Mouse (Mus musculus) urinary bladder, postnatal 36 days (tissue): Measurements from ENCODE around the gene Smarca2.
A peak's percentile ranks its signal among the peaks of the same experiment; 100 is the strongest.
"Not testable (repeated sequence)": the region's sequence is repeated elsewhere in the genome, so short reads cannot be mapped to it uniquely, and the experiment has no call there.

Experiments used
- DNase-seq, 2 experiments: peaks; one replicate each; pipeline ENCODE4 v3.0.0; 2022; ENCODE audit warnings: low spot score in 2 of 2, mixed read lengths in 1 of 2

The Smarca2 gene

DNA sequence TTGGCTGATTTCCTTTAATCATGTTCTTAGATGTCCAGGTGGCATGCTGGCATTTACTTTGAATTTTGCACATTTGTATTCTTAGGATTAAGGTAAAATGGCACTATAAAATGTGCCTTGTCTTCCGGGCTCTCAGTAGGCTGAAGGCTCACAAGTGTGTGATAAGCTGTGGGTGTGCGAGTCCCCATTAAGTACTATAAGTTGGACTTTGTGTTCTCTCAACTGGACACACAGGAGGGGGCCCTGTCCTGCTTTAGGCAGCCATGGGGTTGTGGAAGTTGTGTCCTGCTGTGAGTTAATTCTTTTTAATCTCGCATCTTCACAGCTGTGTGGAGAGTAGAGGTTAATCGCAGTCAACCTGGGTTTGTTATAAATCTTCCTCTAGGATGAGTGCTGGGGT lies 85.7 kb downstream of the Smarca2 start:
- no peak for DNase-seq

DNA sequence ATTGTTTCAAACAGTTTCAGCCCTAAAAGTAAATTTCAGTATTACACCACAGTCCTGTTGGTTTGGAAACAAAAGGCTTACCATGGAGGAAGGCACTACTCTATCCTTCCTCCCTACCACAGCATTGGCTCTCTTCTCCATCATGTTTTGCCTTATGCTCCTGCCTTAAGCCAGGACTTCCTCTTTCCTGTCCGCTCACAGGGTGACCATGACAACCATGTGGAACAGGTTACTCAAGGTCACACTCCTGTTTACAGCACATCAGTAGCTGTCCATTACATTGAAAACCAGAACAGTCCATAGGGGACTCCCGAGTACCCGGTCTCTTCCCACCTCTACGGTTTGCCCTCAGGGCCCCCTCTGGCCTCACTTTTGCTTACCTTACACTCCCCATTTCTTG lies 92.3 kb downstream of the Smarca2 start:
- DNase-seq: no peak

DNA sequence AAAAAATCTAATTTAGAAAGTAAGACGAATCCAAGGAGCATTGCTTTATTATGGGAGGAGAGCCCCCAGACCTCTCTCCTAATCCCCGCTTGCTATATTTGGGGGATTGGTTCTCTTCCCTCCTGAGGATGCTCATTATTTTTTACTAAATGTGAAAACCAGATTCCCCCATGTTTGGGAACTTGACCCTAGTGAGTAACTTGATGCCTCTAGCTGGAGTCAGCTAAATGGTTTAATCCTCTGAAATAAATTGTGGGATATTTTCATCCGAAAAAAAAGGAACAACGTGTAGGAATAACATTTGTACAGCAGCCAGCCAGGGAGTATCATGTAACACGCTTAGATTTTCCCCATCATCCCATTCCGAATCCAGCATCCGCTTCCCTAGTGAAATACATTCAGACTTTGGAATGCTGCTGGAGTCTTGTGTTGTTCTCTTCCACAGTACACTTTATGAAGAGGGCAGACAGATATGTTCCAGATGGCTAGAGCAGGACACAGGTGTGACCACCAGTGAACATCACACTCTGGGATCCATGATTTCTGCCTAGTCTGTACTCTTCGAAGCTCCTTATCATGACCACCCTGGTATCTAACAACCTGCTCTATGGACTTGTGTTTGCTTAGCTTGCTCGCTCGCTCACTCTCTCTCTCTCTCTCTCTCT lies 99.8 kb downstream of the Smarca2 start:
- no peak for DNase-seq

DNA sequence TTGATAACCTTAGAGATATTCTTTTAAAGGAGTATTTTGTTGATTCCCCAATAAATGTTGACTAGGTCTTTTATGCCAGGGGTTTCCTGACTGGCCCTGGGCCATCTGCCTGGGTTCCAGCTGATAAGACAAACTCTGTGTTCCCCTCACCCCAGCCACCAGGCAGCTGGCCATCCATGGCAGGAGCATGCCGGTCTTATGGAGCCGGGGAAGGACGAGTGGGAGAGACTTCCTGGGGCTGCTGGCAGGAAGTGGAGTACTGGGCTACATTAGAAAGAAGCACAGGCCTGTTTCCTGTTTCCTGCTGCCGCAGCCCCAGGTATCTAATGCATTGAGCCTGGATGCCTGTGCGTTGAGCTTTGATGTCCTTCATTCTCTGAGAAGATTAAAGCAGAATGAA lies 102.1 kb downstream of the Smarca2 start:
- DNase-seq: no peak

DNA sequence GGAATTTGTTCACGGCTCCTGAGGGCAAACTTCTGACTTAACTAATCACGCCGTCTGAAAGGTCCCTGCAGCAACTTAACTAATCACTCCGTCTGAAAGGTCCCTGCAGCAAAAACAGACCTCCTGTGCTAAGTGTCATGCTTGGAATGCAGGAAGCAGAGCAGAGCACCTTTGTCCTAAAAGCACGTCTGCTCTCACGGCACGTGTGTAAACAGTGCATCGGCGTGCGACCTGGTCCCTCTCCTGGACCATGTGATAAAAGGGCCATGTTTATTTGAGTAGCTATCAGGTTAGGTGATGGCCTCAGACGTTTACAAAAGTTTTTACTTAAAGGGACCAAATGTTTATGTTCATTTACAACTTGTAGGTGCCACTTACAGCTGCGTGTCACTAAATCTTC lies 104.2 kb downstream of the Smarca2 start:
- no peak for DNase-seq

DNA sequence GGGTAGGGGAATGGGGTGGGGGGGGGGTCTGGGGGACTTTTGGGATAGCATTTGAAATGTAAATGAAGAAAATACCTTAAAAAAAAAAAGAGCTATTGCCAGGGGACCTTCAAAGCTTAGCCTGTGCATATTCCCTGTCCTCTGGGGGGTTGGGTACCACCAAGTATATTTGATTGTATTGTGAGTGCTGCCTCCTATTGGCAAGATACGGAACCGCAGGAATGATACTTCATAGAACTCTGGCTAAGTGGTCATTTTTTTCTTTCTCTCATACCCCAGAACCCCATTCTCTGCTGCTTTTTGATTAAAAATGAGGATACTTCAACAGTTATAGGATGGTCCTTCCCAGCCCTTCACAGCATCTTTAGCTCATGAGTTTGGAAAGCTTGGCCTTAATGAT lies 106.4 kb downstream of the Smarca2 start:
- no peak for DNase-seq

DNA sequence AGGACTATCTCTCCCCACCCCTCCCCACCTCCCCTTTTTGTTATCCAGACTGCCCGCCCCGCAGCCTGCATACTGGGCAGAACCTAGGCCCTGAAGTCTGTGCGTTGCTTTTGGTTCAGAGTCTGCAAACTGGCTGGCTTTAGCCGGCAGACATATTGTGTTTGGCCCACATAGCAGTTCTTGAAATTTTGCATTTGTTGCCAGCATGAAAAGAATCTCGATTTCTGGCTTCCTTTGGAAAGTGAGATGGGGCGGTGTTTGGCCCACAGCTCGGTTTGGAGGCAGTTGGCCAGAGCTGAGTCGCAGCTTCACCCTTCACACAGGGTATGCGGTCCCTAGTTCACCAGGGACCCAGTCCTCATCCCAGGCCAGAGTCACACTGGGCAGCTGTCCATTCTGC lies 111.4 kb downstream of the Smarca2 start:
- peak in 1 of 2 experiments; percentile 58 for DNase-seq

DNA sequence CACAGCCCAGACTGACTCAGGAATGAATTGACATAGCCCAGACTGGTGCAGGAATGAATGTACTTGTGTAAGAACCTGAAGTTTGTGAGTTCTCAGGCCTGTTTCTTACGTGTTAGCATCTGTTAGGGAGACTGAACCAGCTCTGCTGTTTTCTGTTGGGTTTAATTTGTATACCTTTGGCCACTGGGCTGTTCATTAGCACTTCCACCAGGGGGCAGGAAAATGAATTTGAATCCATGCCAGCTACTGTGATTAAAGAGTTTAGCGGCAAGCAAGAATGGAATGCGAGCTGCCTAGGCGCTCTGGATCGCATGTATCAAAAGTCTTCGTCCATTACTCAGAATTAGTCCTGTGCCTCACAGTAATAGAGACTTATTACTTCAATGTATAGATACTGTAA lies 113.4 kb downstream of the Smarca2 start:
- DNase-seq: peak; percentile 35 to 42

DNA sequence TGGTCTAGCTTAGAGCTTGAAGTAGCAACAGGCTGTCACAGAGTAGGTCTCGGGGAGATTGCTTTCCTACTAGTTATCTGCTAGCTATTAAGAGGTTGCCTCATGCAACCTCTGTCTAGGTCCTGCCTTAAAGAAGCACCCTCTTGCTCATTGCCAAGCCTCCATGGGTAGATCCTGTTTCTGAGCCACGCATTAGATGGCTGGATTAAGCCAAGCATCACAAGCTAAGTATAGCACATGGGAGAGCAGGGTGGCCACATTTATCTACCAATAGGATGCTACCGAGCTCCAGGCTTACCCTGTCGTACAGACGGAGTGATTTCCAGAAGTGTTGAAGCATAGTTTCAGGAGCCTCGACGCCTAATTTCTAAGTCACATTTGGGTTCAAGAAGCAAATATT lies 114.3 kb downstream of the Smarca2 start:
- no peak for DNase-seq

DNA sequence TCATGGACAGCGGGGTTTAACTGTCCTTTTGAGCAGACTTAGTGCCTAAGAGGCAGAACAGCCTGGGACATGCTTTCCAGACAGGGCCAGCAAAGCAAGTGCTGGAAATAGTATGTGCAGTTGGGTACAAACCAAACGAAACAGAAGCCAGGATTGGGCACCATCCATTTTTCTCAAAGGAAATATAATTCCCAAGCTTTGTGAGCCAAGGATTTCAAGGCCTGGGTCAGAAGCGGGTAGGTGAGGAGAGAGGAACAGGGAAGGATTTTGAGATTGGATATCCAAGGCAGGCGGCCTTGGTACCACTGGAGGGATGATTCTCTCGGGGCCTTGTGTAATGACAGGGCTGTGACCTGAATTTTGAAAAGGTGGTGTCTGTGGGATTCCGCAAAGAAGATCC lies 116.9 kb downstream of the Smarca2 start:
- no peak for DNase-seq

DNA sequence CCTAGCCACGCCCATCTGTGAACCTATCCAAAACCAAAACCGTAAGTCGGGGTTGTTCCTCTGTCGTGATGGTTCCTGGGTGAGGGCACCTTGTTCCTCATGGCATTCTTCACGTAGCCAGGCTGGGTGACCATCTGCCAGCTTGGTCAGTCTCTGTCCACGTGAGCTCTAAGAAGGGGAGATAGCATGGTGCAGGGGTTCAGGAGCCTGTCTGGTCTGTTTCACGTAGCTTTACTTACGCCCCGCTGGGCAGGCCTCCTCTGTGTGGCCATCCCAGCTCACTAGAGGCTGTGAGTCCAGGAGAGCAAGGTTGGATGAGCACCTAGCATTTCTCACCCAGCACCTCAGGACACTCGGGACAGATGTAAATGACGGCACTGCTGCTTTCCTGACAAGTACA lies 119.0 kb downstream of the Smarca2 start:
- DNase-seq: no peak

DNA sequence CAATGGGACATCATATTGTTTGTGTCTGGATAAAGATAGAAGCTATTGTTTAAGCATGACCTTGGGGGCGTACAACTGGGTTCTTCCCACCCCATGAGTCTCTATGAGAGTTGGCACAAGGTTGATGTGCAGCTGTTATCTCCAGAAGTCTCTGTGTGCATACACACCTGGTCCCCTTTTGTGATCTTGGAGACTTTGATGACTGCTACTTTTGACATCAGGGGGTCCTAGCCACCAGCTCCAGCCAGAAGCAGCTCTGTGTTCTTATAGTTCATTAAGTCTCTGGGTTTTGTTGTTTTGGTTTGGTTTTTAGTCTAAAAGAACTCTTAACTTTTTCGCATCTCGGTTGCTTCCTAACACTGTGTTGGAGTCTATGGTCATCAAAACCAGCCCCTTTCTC lies 119.8 kb downstream of the Smarca2 start:
- no peak for DNase-seq

DNA sequence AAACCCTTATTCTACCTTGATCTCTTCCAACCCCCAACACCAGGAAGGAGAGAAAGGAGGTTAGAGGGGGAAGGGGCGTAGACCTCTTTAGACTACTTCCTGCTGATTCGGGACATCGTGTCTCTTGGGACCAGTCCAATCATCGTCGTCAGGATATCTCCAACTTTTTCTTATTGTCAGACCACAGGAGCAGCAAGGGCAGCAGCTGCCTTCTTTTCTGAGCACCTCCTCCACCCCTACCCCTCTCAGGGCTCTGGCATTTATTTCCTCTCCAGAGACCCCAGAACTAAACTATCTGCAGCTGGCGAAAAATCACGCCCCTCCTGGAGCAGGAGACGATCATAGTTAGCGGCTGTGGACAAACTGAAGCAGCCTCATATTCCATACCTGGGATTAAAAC lies 122.9 kb downstream of the Smarca2 start:
- no peak for DNase-seq

DNA sequence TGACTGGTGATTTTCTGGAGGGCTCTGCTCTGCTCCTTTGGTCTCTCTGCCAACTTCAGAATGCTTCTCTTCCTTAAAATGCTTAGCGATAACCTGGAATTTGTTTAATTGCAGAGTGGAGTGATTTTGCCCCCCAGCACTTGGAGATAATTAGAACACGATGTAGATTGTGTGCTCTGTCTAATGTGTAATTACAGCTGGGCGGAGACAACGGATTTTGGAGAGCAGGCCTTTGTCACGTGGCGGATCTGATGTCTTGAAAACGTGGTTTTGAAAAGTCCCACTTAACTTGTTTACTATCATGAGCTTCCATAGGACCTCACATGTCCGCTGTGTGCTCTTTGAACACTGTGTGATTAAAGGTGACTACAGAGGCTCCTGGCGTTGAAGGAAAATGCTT lies 125.6 kb downstream of the Smarca2 start:
- DNase-seq: no peak

DNA sequence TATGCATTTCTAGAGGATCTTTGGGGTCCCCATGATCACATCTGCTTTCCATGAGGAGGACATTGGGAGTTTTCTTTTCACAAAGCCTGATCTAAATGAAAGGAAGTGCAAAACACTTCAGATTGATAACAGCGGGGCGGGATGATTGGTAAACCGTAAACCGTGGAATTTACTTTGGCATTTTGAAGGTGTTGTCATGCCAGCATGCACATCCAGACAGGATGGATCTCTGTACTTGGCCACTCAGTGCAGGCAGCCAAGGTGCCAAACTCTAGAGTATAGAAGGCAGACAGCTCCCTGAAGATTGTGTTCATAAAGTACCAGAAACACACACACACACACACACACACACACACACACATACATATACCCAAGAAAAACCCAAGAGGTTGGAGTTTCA lies 126.3 kb downstream of the Smarca2 start:
- no peak for DNase-seq

DNA sequence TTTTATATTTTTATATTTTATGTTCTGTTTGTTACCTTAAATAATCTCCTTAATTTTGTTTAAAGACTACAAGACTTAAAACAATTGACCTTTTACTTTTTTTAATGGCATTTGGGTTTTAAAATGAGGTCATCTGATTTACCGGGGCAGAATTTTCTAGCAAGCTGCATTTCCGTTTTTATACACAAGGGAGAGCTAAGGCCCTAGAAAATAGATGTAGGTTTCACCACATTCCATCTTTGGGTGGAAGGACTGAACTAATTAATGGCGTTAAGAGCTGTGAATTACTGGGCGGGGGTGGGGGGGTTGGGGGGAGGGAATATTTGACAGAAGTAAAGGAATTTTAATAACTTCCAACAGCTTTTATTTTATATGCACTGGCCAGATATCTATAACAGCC lies 127.0 kb downstream of the Smarca2 start:
- DNase-seq: no peak

DNA sequence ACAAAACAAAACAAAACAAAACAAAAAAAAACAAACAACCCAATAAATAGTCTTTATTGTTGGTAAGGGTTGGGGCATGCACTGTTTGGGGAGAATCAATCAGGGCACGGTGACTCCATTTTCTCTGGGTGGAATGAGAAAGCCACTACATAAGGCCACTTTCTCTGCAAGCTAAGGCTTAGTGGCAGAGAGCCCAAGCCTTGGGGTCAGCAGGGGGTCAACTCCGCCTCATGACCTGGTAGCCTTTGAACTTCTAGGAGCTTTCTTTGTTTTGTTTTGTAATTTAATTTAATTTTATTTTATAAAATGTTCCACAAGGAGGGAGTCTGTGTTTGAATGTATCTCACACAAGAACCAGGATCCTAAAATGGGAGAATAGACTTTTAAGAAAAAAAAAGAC lies 128.2 kb downstream of the Smarca2 start:
- DNase-seq: no peak

DNA sequence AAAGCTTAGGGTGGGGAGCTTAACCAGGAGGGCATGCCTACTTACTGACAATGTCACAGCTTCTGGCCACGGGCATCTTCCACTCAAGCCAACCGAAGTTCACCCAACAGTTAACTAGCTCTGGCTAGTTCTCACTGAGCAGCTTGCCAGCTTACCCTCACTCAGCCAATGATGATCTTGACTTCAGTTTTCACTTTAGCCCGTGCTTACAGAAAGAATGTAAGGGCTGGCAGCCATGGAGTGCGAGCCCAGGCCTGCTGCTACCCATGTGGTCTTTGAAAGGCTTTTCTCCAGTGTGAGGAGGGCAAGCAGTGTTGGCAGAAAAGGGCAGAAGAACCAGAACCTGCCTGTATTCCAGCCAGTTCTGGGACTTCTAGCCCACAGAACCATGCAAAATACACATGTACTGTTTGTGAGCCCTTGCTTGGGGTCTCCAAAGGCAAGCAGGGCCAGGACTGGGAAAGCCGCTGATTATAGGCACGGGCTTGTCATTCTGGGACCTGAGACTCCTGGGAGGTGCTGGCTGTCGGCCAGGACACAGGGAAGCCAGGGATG lies 128.8 kb downstream of the Smarca2 start:
- DNase-seq: no peak

DNA sequence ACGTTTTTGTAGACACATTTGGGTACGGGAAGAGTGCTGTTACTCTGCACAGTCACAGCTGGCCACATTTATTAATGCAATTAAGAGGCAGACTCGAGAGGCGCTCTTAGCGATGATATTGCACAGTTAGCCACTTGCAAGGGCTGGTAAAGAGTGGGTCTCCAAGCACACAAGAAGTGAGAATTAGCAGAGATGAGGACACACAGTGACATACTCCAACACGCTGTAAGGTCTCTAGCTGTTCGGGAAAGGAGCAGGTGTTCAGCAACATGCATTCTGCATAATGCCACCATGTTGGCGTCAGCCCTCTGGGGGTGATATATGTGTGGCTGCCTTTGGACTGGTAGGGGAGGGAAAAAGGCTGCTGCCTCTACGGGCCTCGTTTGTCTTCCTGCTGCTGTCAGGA lies 129.9 kb downstream of the Smarca2 start:
- DNase-seq: no peak

DNA sequence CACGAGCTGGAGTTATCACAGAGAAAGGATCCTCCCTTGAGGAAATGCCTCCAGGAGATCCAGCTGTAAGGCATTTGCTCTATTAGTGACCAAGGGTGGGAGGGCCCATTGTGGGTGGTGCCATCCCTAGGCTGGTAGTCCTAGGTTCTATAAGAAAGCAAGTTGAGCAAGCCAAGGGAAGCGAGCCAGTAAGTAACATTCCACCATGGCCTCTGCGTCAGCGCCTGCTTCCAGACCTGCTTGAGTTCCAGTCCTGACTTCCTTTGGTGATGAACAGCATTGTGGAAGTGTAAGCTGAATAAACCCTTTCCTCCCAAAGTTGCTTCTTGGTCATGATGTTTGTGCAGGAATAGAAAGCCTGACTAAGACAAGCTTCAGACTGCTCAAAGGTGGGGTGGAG lies 140.2 kb downstream of the Smarca2 start:
- not testable (repeated sequence) for DNase-seq

DNA sequence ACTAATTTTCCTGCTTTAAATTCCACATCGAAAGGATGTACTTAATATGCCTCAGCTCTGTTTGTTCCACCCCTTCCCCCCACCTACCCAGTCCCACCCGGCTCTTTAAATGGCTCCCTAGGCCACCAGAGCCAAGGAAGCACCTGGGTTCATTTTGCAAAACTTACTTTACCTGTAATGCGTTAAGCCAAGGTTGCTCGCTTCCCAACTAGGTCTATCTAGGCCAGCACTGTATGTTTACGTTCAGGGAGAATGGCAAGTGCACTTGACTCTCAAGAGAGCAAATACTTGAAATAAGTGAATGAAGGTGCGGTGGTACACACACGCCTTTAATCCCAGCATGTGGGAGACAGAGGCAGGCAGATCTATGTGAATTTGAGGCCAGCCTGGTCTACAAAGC lies 140.7 kb downstream of the Smarca2 start:
- DNase-seq: no peak

DNA sequence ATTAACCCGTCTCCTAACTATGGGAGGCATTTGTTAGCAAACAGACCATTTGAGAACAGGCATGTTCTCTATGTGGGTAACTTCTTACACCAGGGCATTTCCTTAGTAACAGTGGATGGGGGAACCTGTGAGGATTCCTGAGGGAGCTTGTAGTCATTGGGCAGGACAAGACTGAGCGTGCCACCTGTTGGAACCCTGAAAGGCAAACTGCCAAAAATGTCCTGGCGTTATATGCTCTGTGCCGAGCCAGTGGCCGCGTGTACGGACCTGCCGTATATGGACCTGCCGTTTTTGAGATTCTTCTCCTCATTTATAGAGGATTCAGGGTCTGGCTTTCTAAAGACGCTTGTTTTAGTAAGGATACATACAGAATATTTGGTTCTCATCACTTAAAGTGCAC lies 141.4 kb downstream of the Smarca2 start:
- DNase-seq: peak; percentile 31 to 62

DNA sequence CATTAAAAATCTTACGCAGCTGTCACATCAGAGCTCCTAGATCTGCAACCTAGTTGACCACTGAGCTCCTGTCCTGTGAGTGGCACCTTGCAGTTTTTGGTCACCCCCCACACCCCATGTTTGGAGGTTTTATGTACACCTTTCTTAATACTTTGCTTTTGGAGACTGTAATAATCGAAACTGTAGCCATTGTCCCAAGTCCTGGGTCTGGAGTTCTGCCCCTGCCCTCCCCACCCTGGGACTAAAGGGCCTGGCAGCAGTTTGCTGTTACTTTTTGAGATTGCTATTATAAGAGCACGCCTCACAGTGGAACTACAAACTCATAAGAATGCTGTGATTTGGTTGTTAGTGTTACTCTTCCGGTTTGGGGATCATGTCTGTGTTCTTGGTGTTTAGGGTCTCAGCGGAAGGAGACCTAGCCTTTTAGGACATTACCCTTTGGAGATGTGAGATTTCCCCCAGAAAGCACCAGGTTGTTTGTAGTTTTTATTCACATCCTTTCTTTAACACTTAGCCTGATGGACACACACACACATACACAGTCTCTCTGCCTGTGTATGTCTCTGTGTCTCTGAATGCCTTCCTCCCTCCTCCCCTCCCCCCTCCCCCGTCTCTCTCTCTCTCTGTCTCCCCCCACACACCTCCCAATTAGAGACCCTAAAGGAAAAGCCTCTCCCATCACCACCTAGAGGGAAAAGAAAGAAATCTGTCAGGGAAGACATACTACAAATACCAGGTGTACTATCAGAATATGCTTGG lies 142.0 kb downstream of the Smarca2 start:
- no peak for DNase-seq
